Mouse (Mus musculus): ENCODE results near the gene Zfp879. TPM values are rescaled to one million over a fixed set of nuclear protein-coding genes. Genes with fewer than 3 reads are reported as not detected.
A peak's percentile ranks its signal among the peaks of the same experiment; 100 is the strongest.

Zfp879 gene
- total and polyA plus RNA-seq, 3 experiments: not detected

- peak; percentile 69 for TF ChIP-seq TBP (conservative IDR thresholded peaks at IDR 0.05; ENCODE audit: low read depth, low read length)
- peak; percentile 95 for TF ChIP-seq EP300 (IDR thresholded peaks at IDR 0.05; ENCODE audit: low read length)
- no peak; the same call in 1 of the 2 replicates for TF ChIP-seq JUN (IDR thresholded peaks at IDR 0.05; ENCODE audit: insufficient read depth, low read depth, low read length)
- TF ChIP-seq IRF4 (IDR thresholded peaks at IDR 0.05; ENCODE audit: low read depth, low read length): peak; percentile 90
- no peak for TF ChIP-seq NRF1 (IDR thresholded peaks at IDR 0.05; ENCODE audit: low read depth, low read length)
- peak; percentile 99 for TF ChIP-seq TCF12 (IDR thresholded peaks at IDR 0.05; ENCODE audit: low read depth, low read length)
- TF ChIP-seq MYC (IDR thresholded peaks at IDR 0.05; ENCODE audit: low read depth, low read length): peak; percentile 34; the same call in 1 of the 2 replicates
- no peak; the same call in 1 of the 2 replicates for TF ChIP-seq CHD2 (IDR thresholded peaks at IDR 0.05; ENCODE audit: low read length)
- peak; percentile 86 for TF ChIP-seq ETS1 (conservative IDR thresholded peaks at IDR 0.05; ENCODE audit: low read depth, low read length)
- TF ChIP-seq ELF1 (IDR thresholded peaks at IDR 0.05; ENCODE audit: low read depth, low read length): peak; percentile 60; the same call in 1 of the 2 replicates
- peak; percentile 42; the same call in 1 of the 2 replicates for TF ChIP-seq POLR2A (IDR thresholded peaks at IDR 0.05; ENCODE audit: low read depth, low read length)
- peak; percentile 45 for TF ChIP-seq SIN3A (IDR thresholded peaks at IDR 0.05; ENCODE audit: low read length)
- Histone ChIP-seq H3K9ac (ENCODE audit: insufficient read depth, low read depth) (no peak within 1 kb of the TSS), H3K27me3 (replicated peaks) (peaks cover 19% of the 10 kb centered on the region), H3K79me2 (replicated peaks; ENCODE audit: control insufficient read depth, extremely low read depth, insufficient read depth, poor library complexity, severe bottlenecking) (no peaks in the 10 kb centered on the region), H3K9me3 (replicated peaks; ENCODE audit: low read length) (peaks cover 17% of the 10 kb centered on the region), H3K4me1 (ENCODE audit: control insufficient read depth in 1 of 2, insufficient read depth in 2 of 2) (peaks cover 19 to 44% of the 10 kb centered on the region in 2 experiments), H3K4me2 (ENCODE audit: insufficient read depth, low read depth, poor library complexity, severe bottlenecking) (peak within 1 kb of the TSS; percentile 76), H3K4me3 (replicated peaks in 1 of 3; ENCODE audit: low read depth in 2 of 3, low read length in 2 of 3, poor library complexity in 1 of 3) (peak within 1 kb of the TSS; percentile 12 to 30 (median 28)), H3K27ac (ENCODE audit: insufficient read depth, low read depth) (no peak within 1 kb of the TSS), H3K36me3 (replicated peaks in 1 of 2; ENCODE audit: control insufficient read depth in 1 of 2, insufficient read depth in 1 of 2, low read length in 1 of 2) (no peaks in the 10 kb centered on the region)
- peak; percentile 93 for DNase-seq (ENCODE audit: extremely low read depth)
- in situ Hi-C loops (cut with MboI; ENCODE audit: low pct_ligation_motif_present, low pct_unique_long_range_greater_than_20kb, low sequenced_read_pairs) (no loop called here), dilution Hi-C loops (cut with MboI; ENCODE audit: extremely low pct_ligation_motif_present, extremely low pct_unique_long_range_greater_than_20kb, low sequenced_read_pairs) (no loop called here)
Measured at GRCm38 (mm10) chr11:50850177-50850735, 8.9 kb upstream of the Zfp879 start, which contains the start of gene Grm6. TSS of gene Grm6 (plus strand) at chr11:50850685.

DNA sequence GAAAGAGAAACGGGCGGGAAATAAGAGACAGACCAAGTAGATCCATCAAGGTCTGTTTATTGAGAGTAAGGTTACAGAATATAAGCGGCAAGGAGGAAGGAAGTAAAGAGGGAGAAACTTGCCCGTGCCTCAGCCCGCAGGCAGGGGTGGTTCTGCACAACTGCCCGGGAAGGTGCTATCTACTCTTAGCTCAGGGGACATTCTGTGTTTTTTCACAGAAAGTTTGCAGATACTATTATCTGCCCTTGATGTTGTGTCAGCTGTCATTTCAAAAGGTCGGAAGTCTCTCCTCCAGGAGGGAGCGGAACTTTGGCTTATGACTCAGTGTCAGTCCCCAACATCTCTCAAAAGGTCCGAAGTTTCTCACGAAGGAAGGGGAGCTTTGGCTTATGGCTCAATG, 8.0 kb upstream of the Zfp879 start:
- H3K27me3 ChIP-seq (replicated peaks): peaks cover 19% of the 10 kb centered on the region
- H3K9ac ChIP-seq (ENCODE audit: insufficient read depth, low read depth): no peak overlapping the region
- peaks cover 17% of the 10 kb centered on the region for H3K9me3 ChIP-seq (replicated peaks; ENCODE audit: low read length)
- peak overlapping the region; percentile 76 for H3K4me2 ChIP-seq (ENCODE audit: insufficient read depth, low read depth, poor library complexity, severe bottlenecking)
- no peak overlapping the region for H3K27ac ChIP-seq (ENCODE audit: insufficient read depth, low read depth)
- no peaks in the 10 kb centered on the region for H3K36me3 ChIP-seq (replicated peaks in 1 of 2; ENCODE audit: control insufficient read depth in 1 of 2, insufficient read depth in 1 of 2, low read length in 1 of 2)
- no peak for DNase-seq (ENCODE audit: extremely low read depth)
- peak overlapping the region in 2 of 3 experiments; percentile 12 to 30 for H3K4me3 ChIP-seq (replicated peaks in 1 of 3; ENCODE audit: low read depth in 2 of 3, low read length in 2 of 3, poor library complexity in 1 of 3)
- peaks cover 19 to 47% of the 10 kb centered on the region in 2 experiments for H3K4me1 ChIP-seq (ENCODE audit: control insufficient read depth in 1 of 2, insufficient read depth in 2 of 2)
- no peaks in the 10 kb centered on the region for H3K79me2 ChIP-seq (replicated peaks; ENCODE audit: control insufficient read depth, extremely low read depth, insufficient read depth, poor library complexity, severe bottlenecking)
- in situ Hi-C loops (cut with MboI; ENCODE audit: low pct_ligation_motif_present, low pct_unique_long_range_greater_than_20kb, low sequenced_read_pairs): no loop called here
- dilution Hi-C loops (cut with MboI; ENCODE audit: extremely low pct_ligation_motif_present, extremely low pct_unique_long_range_greater_than_20kb, low sequenced_read_pairs): no loop called here
- TF ChIP-seq MXI1 (IDR thresholded peaks at IDR 0.05; ENCODE audit: low read depth, low read length) (no peak), ZMIZ1 (IDR thresholded peaks at IDR 0.05; ENCODE audit: low read depth, low read length) (no peak), NELFE (IDR thresholded peaks at IDR 0.05; ENCODE audit: low read depth, low read length) (no peak), ETS1 (conservative IDR thresholded peaks at IDR 0.05; ENCODE audit: low read depth, low read length) (peak; percentile 23; the same call in 1 of the 2 replicates), KAT2A (IDR thresholded peaks at IDR 0.05; ENCODE audit: insufficient replicate concordance, low read length) (no peak), EP300 (IDR thresholded peaks at IDR 0.05; ENCODE audit: low read length) (peak; percentile 42), MEF2A (IDR thresholded peaks at IDR 0.05; ENCODE audit: borderline replicate concordance, low read depth, low read length) (no peak), MAZ (IDR thresholded peaks at IDR 0.05; ENCODE audit: low read depth, low read length) (no peak), USF2 (conservative IDR thresholded peaks at IDR 0.05; ENCODE audit: low read depth, low read length) (no peak), BHLHE40 (IDR thresholded peaks at IDR 0.05; ENCODE audit: low read depth, low read length) (peak; percentile 59), HCFC1 (IDR thresholded peaks at IDR 0.05; ENCODE audit: low read depth, low read length) (no peak), GABPA (IDR thresholded peaks at IDR 0.05; ENCODE audit: insufficient replicate concordance, low read depth, low read length) (no peak)

Data from CH12.LX (cell line).